Mouse (Mus musculus) heart, embryonic 14.5 days (tissue): ENCODE results near the gene Tmem115. TPM values are rescaled to one million over a fixed set of nuclear protein-coding genes. Genes with fewer than 3 reads are reported as not detected.
"Not testable (repeated sequence)": the region's sequence is repeated elsewhere in the genome, so short reads cannot be mapped to it uniquely, and the experiment has no call there.

Experiments
- ATAC-seq: fragments of 200-750 bp; cut with Nextera tagmentation; 2 replicates; pipeline ENCODE4 v1.8.0; 2017; ENCODE audit warnings: low read depth, moderate TSS enrichment; ENCODE audit not compliant: insufficient number of reproducible peaks, insufficient read depth, low FRiP score
- H3K27ac ChIP-seq, 2 experiments: fragments of 200-500 bp in 1 of 2; fragments of 300-500 bp in 1 of 2; sonication (generic) in 1 of 2; replicated peaks in 1 of 2; 2 replicates each; pipeline ENCODE4 v1.5.1; 2012 to 2014; ENCODE audit warnings: low read depth in 2 of 2, low read length in 2 of 2, control low read depth in 1 of 2, mild to moderate bottlenecking in 1 of 2, mixed read lengths in 1 of 2; ENCODE audit not compliant: control insufficient read depth in 1 of 2, insufficient read depth in 1 of 2
- H3K27me3 ChIP-seq: fragments of 300-500 bp; sonication (generic); 2 replicates; pipeline ENCODE4 v1.6.1; 2014; ENCODE audit warnings: mild to moderate bottlenecking, low read length, control low read depth; ENCODE audit not compliant: control insufficient read depth, insufficient read depth
- H3K36me3 ChIP-seq: fragments of 300-500 bp; sonication (generic); 2 replicates; pipeline ENCODE4 v1.6.1; 2014; ENCODE audit warnings: mild to moderate bottlenecking, control low read depth, low read length, mixed read lengths; ENCODE audit not compliant: control insufficient read depth, insufficient read depth
- H3K4me1 ChIP-seq, 2 experiments: fragments of 200-500 bp in 1 of 2; fragments of 300-500 bp in 1 of 2; sonication (generic) in 1 of 2; 2 replicates each; pipeline ENCODE4 v1.6.1; 2012 to 2014; ENCODE audit warnings: low read length in 2 of 2, control low read depth in 1 of 2, mixed read lengths in 1 of 2; ENCODE audit not compliant: control insufficient read depth in 2 of 2, insufficient read depth in 2 of 2
- H3K4me2 ChIP-seq: fragments of 300-500 bp; sonication (generic); 2 replicates; pipeline ENCODE4 v1.6.1; 2014; ENCODE audit warnings: mild to moderate bottlenecking, low read length
- H3K4me3 ChIP-seq, 2 experiments: fragments of 200-500 bp in 1 of 2; fragments of 300-500 bp in 1 of 2; sonication (generic) in 1 of 2; 2 replicates each; pipeline ENCODE4 v1.5.1; 2012 to 2014; ENCODE audit warnings: low read length in 2 of 2, mild to moderate bottlenecking in 2 of 2, control low read depth in 1 of 2, low read depth in 1 of 2, moderate library complexity in 1 of 2; ENCODE audit not compliant: control insufficient read depth in 1 of 2, insufficient read depth in 1 of 2
- H3K9ac ChIP-seq: fragments of 300-500 bp; sonication (generic); 2 replicates; pipeline ENCODE4 v1.6.1; 2014; ENCODE audit warnings: mild to moderate bottlenecking, low read length
- H3K9me3 ChIP-seq: fragments of 300-500 bp; sonication (generic); 2 replicates; pipeline ENCODE4 v1.6.1; 2016; ENCODE audit warnings: low read length, control low read depth; ENCODE audit not compliant: control insufficient read depth
- WGBS: fragments of 180-500 bp; shearing (Covaris S2); extraction: QIAGEN DNeasy Blood & Tissue Kit; methylation state at CpG from one replicate; pipeline ENCODE4 v1.1.7; 2014; 5-methylcytosine and 5-hydroxymethylcytosine counted together
- polyA plus RNA-seq: library from polyadenylated mRNA; unstranded; fragments of >200 nt; fragmentation: Nextera tagmentation; extraction: Ambion mirVana; gene quantifications from 2 replicates; pipeline ENCODE4 v1.2.1, GENCODE M21; 2014

Gene Tmem115
- polyA plus RNA-seq, 1 experiment from 2014 or later: 39.7 TPM

GRCm38 (mm10) chr9:107568331-107569261 is 34.9 kb downstream of the Tmem115 start:
- ATAC-seq: peak; percentile 72

GRCm38 (mm10) chr9:107569270-107569669 is 35.5 kb downstream of the Tmem115 start:
- H3K36me3 ChIP-seq: peaks cover 60% of the 10 kb centered on the region
- H3K27ac ChIP-seq: peak overlapping the region; percentile 87 to 92
- H3K4me2 ChIP-seq: peak overlapping the region; percentile 97
- under 1% methylated on average over 23 of the region's 23 CpGs for WGBS
- peak overlapping the region; percentile 77 to 88 for H3K4me3 ChIP-seq
- H3K4me1 ChIP-seq: peaks cover 32 to 53% of the 10 kb centered on the region in 2 experiments
- no peaks in the 10 kb centered on the region for H3K9me3 ChIP-seq
- H3K9ac ChIP-seq: peak overlapping the region; percentile 92
- ATAC-seq: peak; percentile 3; the same call in 1 of the 2 replicates
- H3K27me3 ChIP-seq: no peaks in the 10 kb centered on the region

More at GRCm38 (mm10) chr9:107568331-107569261, 34.9 kb downstream of the Tmem115 start:
- H3K4me2 ChIP-seq: peak overlapping the region; percentile 97
- H3K4me3 ChIP-seq: peak overlapping the region; percentile 77 to 88
- peaks cover 62% of the 10 kb centered on the region for H3K36me3 ChIP-seq
- WGBS: under 1% methylated on average over 41 of the region's 41 CpGs
- peak overlapping the region; percentile 92 for H3K9ac ChIP-seq
- peaks cover 38 to 60% of the 10 kb centered on the region in 2 experiments for H3K4me1 ChIP-seq
- no peaks in the 10 kb centered on the region for H3K9me3 ChIP-seq
- peak overlapping the region; percentile 87 to 92 for H3K27ac ChIP-seq
- H3K27me3 ChIP-seq: no peaks in the 10 kb centered on the region

- peaks cover 32 to 48% of the 10 kb centered on the region in 2 experiments for H3K4me1 ChIP-seq
These were observed 36.3 kb downstream of the Tmem115 start for GRCm38 (mm10) chr9:107570016-107570415.

GRCm38 (mm10) chr9:107570845-107571244 is 37.1 kb downstream of the Tmem115 start:
- ATAC-seq: no peak
- peak overlapping the region; percentile 92 for H3K9ac ChIP-seq
- H3K4me2 ChIP-seq: peak overlapping the region; percentile 97
- peaks cover 51% of the 10 kb centered on the region for H3K36me3 ChIP-seq
- H3K9me3 ChIP-seq: no peaks in the 10 kb centered on the region
- peak overlapping the region in 1 of 2 experiments; percentile 92; a peak in 1 of 4 replicates for H3K27ac ChIP-seq
- peaks cover 32 to 42% of the 10 kb centered on the region in 2 experiments for H3K4me1 ChIP-seq
- H3K4me3 ChIP-seq: peak overlapping the region; percentile 77 to 88
- H3K27me3 ChIP-seq: no peaks in the 10 kb centered on the region
- 46% methylated on average over 21 of the region's 21 CpGs for WGBS

More at GRCm38 (mm10) chr9:107570016-107570415, 36.3 kb downstream of the Tmem115 start:
- ATAC-seq: no peak
- H3K4me3 ChIP-seq: peak overlapping the region; percentile 77 to 88
- WGBS: 51% methylated on average over 13 of the region's 13 CpGs
- H3K9me3 ChIP-seq: no peaks in the 10 kb centered on the region
- peak overlapping the region; percentile 87 to 92; a peak in 3 of 4 replicates for H3K27ac ChIP-seq
- peak overlapping the region; percentile 92 for H3K9ac ChIP-seq
- H3K4me2 ChIP-seq: peak overlapping the region; percentile 97
- H3K36me3 ChIP-seq: peaks cover 59% of the 10 kb centered on the region
- no peaks in the 10 kb centered on the region for H3K27me3 ChIP-seq

- H3K4me2 ChIP-seq: peak overlapping the region; percentile 97
- no peaks in the 10 kb centered on the region for H3K27me3 ChIP-seq
- H3K9me3 ChIP-seq: no peaks in the 10 kb centered on the region
- ATAC-seq: no peak
- H3K9ac ChIP-seq: peak overlapping the region; percentile 92
- H3K27ac ChIP-seq: no peak overlapping the region; a peak in 1 of 4 replicates
- WGBS: 88% methylated on average over 22 of the region's 22 CpGs
- H3K36me3 ChIP-seq: peaks cover 45% of the 10 kb centered on the region
- H3K4me3 ChIP-seq: peak overlapping the region; percentile 77 to 88; a peak in 3 of 4 replicates
- peaks cover 34 to 41% of the 10 kb centered on the region in 2 experiments for H3K4me1 ChIP-seq
These were observed 38.0 kb downstream of the Tmem115 start for GRCm38 (mm10) chr9:107571534-107572326.

- Histone ChIP-seq H3K4me3 (no peak overlapping the region), H3K27me3 (no peaks in the 10 kb centered on the region), H3K9ac (no peak overlapping the region), H3K9me3 (no peaks in the 10 kb centered on the region), H3K4me2 (no peak overlapping the region), H3K27ac (no peak overlapping the region), H3K36me3 (peaks cover 45% of the 10 kb centered on the region), H3K4me1 (peaks cover 40 to 42% of the 10 kb centered on the region in 2 experiments)
- 98% methylated on average over 2 of the region's 2 CpGs for WGBS
- ATAC-seq: no peak
These were observed 38.5 kb downstream of the Tmem115 start for GRCm38 (mm10) chr9:107572327-107572662.

- H3K4me3 ChIP-seq, H3K4me2 ChIP-seq, H3K27ac ChIP-seq, H3K27me3 ChIP-seq, ATAC-seq, H3K9ac ChIP-seq, H3K9me3 ChIP-seq: not testable (repeated sequence)
- 84% methylated on average over 6 of the region's 6 CpGs for WGBS
- H3K36me3 ChIP-seq: peaks cover 45% of the 10 kb centered on the region
- peaks cover 30 to 34% of the 10 kb centered on the region in 2 experiments for H3K4me1 ChIP-seq
These were observed 40.0 kb downstream of the Tmem115 start for GRCm38 (mm10) chr9:107573774-107574173.
